Mouse (Mus musculus): ENCODE data around the gene Armc2. TPM values are rescaled to one million over a fixed set of nuclear protein-coding genes. Genes with fewer than 3 reads are reported as not detected.

The Armc2 gene
- total and polyA plus RNA-seq, 2 experiments from 2014 or later, result 6.3 to 13.6 TPM

DNA sequence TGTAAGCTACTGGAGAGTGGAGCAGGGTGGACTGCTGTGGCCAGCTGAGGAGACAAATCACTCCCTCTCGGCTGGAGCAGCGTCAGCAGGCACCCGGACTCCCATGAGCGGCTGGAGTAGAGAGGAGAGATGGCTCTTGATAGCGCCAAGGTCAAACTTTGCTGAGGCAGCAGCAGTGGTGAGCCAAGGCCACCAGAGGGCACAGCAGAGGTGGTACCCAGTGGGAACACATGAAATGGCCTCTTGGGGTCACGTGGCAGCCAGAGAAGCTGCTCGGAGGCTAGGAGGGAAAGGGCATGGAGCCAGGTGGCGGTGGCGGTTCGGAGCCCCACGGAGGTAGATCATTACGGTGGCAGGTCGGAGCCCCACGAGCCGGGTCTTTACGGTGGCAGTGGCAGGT lies 12.8 kb upstream of the Armc2 start:
- Histone ChIP-seq H3K36me3 (ENCODE audit: insufficient read depth, low read length) (no peaks in the 10 kb centered on the region), H3K9me3 (ENCODE audit: low read length) (no peaks in the 10 kb centered on the region), H3K4me1 (ENCODE audit: insufficient read depth, low read length) (no peaks in the 10 kb centered on the region), H3K27me3 (ENCODE audit: insufficient read depth, low read length) (no peaks in the 10 kb centered on the region), H3K4me3 (ENCODE audit: low read depth, low read length) (no peak overlapping the region), H3K9ac (replicated peaks; ENCODE audit: low read length, poor library complexity, severe bottlenecking) (no peak overlapping the region), H3K27ac (ENCODE audit: low read depth, low read length) (no peak overlapping the region), H3K4me2 (ENCODE audit: low read depth, low read length, poor library complexity, severe bottlenecking) (no peak overlapping the region; the same call in 1 of the 2 replicates)
- no peak for ATAC-seq (ENCODE audit: low FRiP score)
- peak; percentile 80 for DNase-seq (ENCODE audit: low spot score)
- 17% methylated on average over 16 of the region's 16 CpGs for whole genome bisulfite sequencing
- TF ChIP-seq CTCF (IDR thresholded peaks at IDR 0.05), result peak; percentile 76

DNA sequence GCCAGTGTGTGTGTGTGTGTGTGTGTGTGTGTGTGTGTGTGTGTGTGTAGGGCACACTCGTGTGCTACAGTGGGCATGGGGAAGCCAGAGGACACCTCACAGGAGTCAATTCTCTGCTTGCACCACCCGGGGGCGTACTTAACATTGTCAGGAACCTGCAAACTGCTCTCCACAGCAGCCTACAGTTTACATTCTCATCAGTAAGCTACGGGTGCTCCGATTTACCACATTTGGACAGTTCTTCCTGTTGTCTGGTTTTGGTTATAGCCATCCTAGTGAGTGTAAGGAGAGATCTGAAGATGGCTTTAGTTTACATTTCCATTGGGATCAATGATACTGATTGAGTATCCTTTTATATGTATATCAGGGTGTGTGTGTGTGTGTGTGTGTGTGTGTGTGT lies 11.3 kb upstream of the Armc2 start:
- Histone ChIP-seq H3K27me3 (ENCODE audit: insufficient read depth, low read length) (no peaks in the 10 kb centered on the region), H3K4me1 (ENCODE audit: insufficient read depth, low read length) (no peaks in the 10 kb centered on the region), H3K4me3 (ENCODE audit: low read depth, low read length) (no peak overlapping the region), H3K27ac (ENCODE audit: low read depth, low read length) (no peak overlapping the region), H3K9me3 (ENCODE audit: low read length) (no peaks in the 10 kb centered on the region), H3K4me2 (ENCODE audit: low read depth, low read length, poor library complexity, severe bottlenecking) (no peak overlapping the region), H3K36me3 (ENCODE audit: insufficient read depth, low read length) (no peaks in the 10 kb centered on the region), H3K9ac (replicated peaks; ENCODE audit: low read length, poor library complexity, severe bottlenecking) (no peak overlapping the region)
- DNase-seq (ENCODE audit: low spot score), result no peak
- ATAC-seq (ENCODE audit: low FRiP score), result no peak
- 87% methylated on average over 5 of the region's 5 CpGs for WGBS
- TF ChIP-seq CTCF (IDR thresholded peaks at IDR 0.05), result no peak

DNA sequence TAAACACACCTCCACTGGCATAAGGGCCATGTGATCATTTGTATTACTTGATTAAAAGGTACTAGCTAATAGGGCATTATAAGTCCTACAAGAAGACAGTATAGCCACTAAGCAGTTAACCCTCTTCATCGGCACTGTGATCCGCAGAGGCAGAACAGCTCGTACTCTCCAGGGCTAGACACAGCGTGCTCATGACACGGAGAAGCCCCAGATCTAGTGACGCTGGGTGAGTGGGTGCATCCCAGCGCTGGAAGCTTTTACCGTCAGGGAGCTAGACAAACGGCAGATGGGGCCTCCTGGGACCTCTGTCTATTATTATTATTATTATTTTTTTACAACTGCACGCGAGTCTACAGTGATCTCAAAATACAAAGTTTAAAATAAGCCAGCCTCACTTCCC lies 9.1 kb upstream of the Armc2 start:
- Histone ChIP-seq H3K4me3 (ENCODE audit: low read depth, low read length) (no peak overlapping the region), H3K36me3 (ENCODE audit: insufficient read depth, low read length) (no peaks in the 10 kb centered on the region), H3K27me3 (ENCODE audit: insufficient read depth, low read length) (no peaks in the 10 kb centered on the region), H3K4me1 (ENCODE audit: insufficient read depth, low read length) (no peaks in the 10 kb centered on the region), H3K27ac (ENCODE audit: low read depth, low read length) (no peak overlapping the region), H3K4me2 (ENCODE audit: low read depth, low read length, poor library complexity, severe bottlenecking) (no peak overlapping the region), H3K9me3 (ENCODE audit: low read length) (no peaks in the 10 kb centered on the region), H3K9ac (replicated peaks; ENCODE audit: low read length, poor library complexity, severe bottlenecking) (no peak overlapping the region)
- WGBS, result 79% methylated on average over 11 of the region's 11 CpGs
- no peak for DNase-seq (ENCODE audit: low spot score)
- no peak for ATAC-seq (ENCODE audit: low FRiP score)
- TF ChIP-seq CTCF (IDR thresholded peaks at IDR 0.05), result no peak

DNA sequence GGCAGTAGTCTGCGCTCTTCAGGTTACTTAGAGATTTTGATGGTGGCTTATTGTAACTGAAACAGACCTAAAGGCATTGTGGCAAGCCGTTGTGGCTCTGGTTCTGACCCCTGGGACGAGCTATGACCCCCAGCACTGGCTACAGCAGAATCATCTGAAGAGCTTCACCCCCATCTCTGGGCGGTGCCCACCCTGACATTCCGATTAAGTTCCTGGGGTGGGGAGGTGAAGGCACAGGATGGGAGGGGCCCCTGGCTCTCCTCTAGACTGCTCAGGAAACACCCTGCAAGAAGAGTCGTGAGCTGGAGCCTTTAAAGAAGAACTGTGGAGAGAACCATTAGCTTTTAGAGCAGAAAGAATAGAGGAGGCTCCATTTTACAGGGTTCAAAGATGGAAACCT lies 6.2 kb upstream of the Armc2 start:
- no peak overlapping the region for H3K27ac ChIP-seq (ENCODE audit: low read depth, low read length)
- WGBS, result 80% methylated on average over 6 of the region's 6 CpGs
- TF ChIP-seq CTCF (IDR thresholded peaks at IDR 0.05), result no peak
- no peak for DNase-seq (ENCODE audit: low spot score)
- no peaks in the 10 kb centered on the region for H3K9me3 ChIP-seq (ENCODE audit: low read length)
- H3K36me3 ChIP-seq (ENCODE audit: insufficient read depth, low read length), result no peaks in the 10 kb centered on the region
- no peak overlapping the region for H3K9ac ChIP-seq (replicated peaks; ENCODE audit: low read length, poor library complexity, severe bottlenecking)
- no peak for ATAC-seq (ENCODE audit: low FRiP score)
- no peak overlapping the region for H3K4me3 ChIP-seq (ENCODE audit: low read depth, low read length)
- no peak overlapping the region for H3K4me2 ChIP-seq (ENCODE audit: low read depth, low read length, poor library complexity, severe bottlenecking)
- no peaks in the 10 kb centered on the region for H3K27me3 ChIP-seq (ENCODE audit: insufficient read depth, low read length)
- no peaks in the 10 kb centered on the region for H3K4me1 ChIP-seq (ENCODE audit: insufficient read depth, low read length)

DNA sequence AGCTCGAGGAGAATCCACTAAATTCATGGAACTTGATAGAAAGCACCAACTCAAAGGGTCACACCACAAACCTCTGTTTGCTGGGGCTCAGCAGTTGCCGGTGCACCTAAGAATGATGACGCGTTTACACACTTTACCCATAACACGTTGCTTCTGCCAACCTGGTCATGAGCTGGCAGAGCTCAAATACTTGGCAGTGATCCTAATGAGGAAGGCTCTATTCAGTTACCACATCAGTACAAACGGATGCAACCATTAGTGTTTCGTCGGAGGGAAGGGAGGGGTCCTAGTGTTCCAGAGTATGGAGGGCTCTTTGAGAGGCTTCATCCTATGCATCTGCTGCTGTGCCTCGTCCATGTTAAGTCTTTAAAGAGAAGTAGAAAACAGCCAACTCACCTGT lies 3.3 kb upstream of the Armc2 start:
- WGBS, result 74% methylated on average over 9 of the region's 9 CpGs
- Histone ChIP-seq H3K9me3 (ENCODE audit: low read length) (no peaks in the 10 kb centered on the region), H3K27me3 (ENCODE audit: insufficient read depth, low read length) (no peaks in the 10 kb centered on the region), H3K27ac (ENCODE audit: low read depth, low read length) (no peak overlapping the region), H3K4me2 (ENCODE audit: low read depth, low read length, poor library complexity, severe bottlenecking) (no peak overlapping the region), H3K4me3 (ENCODE audit: low read depth, low read length) (no peak overlapping the region), H3K36me3 (ENCODE audit: insufficient read depth, low read length) (no peaks in the 10 kb centered on the region), H3K4me1 (ENCODE audit: insufficient read depth, low read length) (no peaks in the 10 kb centered on the region), H3K9ac (replicated peaks; ENCODE audit: low read length, poor library complexity, severe bottlenecking) (no peak overlapping the region)
- no peak for TF ChIP-seq CTCF (IDR thresholded peaks at IDR 0.05)
- ATAC-seq (ENCODE audit: low FRiP score) (no peak), DNase-seq (ENCODE audit: low spot score) (no peak)

- H3K4me1 ChIP-seq (ENCODE audit: insufficient read depth, low read length), result no peaks in the 10 kb centered on the region
- 77% methylated on average over 5 of the region's 5 CpGs for WGBS
- no peak for ATAC-seq (ENCODE audit: low FRiP score)
- no peak overlapping the region for H3K4me2 ChIP-seq (ENCODE audit: low read depth, low read length, poor library complexity, severe bottlenecking)
- H3K4me3 ChIP-seq (ENCODE audit: low read depth, low read length), result no peak overlapping the region
- H3K36me3 ChIP-seq (ENCODE audit: insufficient read depth, low read length), result no peaks in the 10 kb centered on the region
- DNase-seq (ENCODE audit: low spot score), result no peak
- H3K9me3 ChIP-seq (ENCODE audit: low read length), result no peaks in the 10 kb centered on the region
- H3K9ac ChIP-seq (replicated peaks; ENCODE audit: low read length, poor library complexity, severe bottlenecking), result no peak overlapping the region
- no peak overlapping the region for H3K27ac ChIP-seq (ENCODE audit: low read depth, low read length)
- no peaks in the 10 kb centered on the region for H3K27me3 ChIP-seq (ENCODE audit: insufficient read depth, low read length)
- no peak for TF ChIP-seq CTCF (IDR thresholded peaks at IDR 0.05)
Observed at GRCm38 (mm10) chr10:42014086-42014485, 4.2 kb downstream of the Armc2 start.
